Mouse (Mus musculus) neural tube, embryonic 13.5 days (tissue): ENCODE measurements around the gene Relt. TPM values are rescaled to one million over a fixed set of nuclear protein-coding genes. Genes with fewer than 3 reads are reported as not detected.
"Not testable (repeated sequence)": the region's sequence is repeated elsewhere in the genome, so short reads cannot be mapped to it uniquely, and the experiment has no call there.

Experiments
- ATAC-seq: fragments of 200-750 bp; cut with Nextera tagmentation; 2 replicates; pipeline ENCODE4 v1.8.0; 2017; ENCODE audit warnings: low read depth, mild to moderate bottlenecking, moderate TSS enrichment, moderate library complexity
- H3K27ac ChIP-seq: fragments of 300-500 bp; sonication (generic); replicated peaks from 2 replicates; pipeline ENCODE4 v1.5.1; 2015; ENCODE audit warnings: moderate library complexity, mild to moderate bottlenecking, inconsistent platforms
- H3K27me3 ChIP-seq: fragments of 300-500 bp; sonication (generic); 2 replicates; pipeline ENCODE4 v1.6.1; 2015; ENCODE audit warnings: mild to moderate bottlenecking, inconsistent platforms
- H3K36me3 ChIP-seq: fragments of 300-500 bp; sonication (generic); 2 replicates; pipeline ENCODE4 v1.6.1; 2015; ENCODE audit warnings: mild to moderate bottlenecking, inconsistent platforms
- H3K4me1 ChIP-seq: fragments of 300-500 bp; sonication (generic); replicated peaks from 2 replicates; pipeline ENCODE4 v1.6.1; 2015; ENCODE audit warnings: inconsistent platforms
- H3K4me2 ChIP-seq: fragments of 300-500 bp; sonication (generic); 2 replicates; pipeline ENCODE4 v1.6.1; 2015; ENCODE audit warnings: inconsistent platforms, mild to moderate bottlenecking, moderate library complexity
- H3K4me3 ChIP-seq: fragments of 300-500 bp; sonication (generic); 2 replicates; pipeline ENCODE4 v1.5.1; 2015; ENCODE audit warnings: mild to moderate bottlenecking, inconsistent platforms
- H3K9ac ChIP-seq: fragments of 300-500 bp; sonication (generic); 2 replicates; pipeline ENCODE4 v1.6.1; 2015; ENCODE audit warnings: moderate library complexity, mild to moderate bottlenecking, inconsistent platforms
- H3K9me3 ChIP-seq: fragments of 300-500 bp; sonication (generic); 2 replicates; pipeline ENCODE4 v1.6.1; 2016; ENCODE audit warnings: inconsistent platforms
- WGBS: fragments of 180-500 bp; shearing (Covaris S2); methylation state at CpG from one replicate; pipeline ENCODE4 v1.1.7; 2015; 5-methylcytosine and 5-hydroxymethylcytosine counted together
- polyA plus RNA-seq: library from polyadenylated mRNA; unstranded; fragments of >200 nt; fragmentation: Nextera tagmentation; extraction: Ambion mirVana; gene quantifications from 2 replicates; pipeline ENCODE4 v1.2.1, GENCODE M21; 2015

Relt gene
- polyA plus RNA-seq, 1 experiment from 2014 or later = 4.6 TPM

- ATAC-seq = no peak
Measured at GRCm38 (mm10) chr7:100854137-100854814, 9.0 kb downstream of the Relt start.

GRCm38 (mm10) chr7:100853396-100853795, 9.8 kb downstream of the Relt start:
- Histone ChIP-seq H3K27me3 (no peaks in the 10 kb centered on the region), H3K36me3 (no peaks in the 10 kb centered on the region), H3K4me1 (peaks cover 24% of the 10 kb centered on the region), H3K4me2 (no peak overlapping the region), H3K4me3 (no peak overlapping the region), H3K9ac (no peak overlapping the region), H3K9me3 (no peaks in the 10 kb centered on the region), H3K27ac (no peak overlapping the region)
- ATAC-seq = no peak
- 81% methylated on average over 3 of the region's 3 CpGs for WGBS

More at GRCm38 (mm10) chr7:100854137-100854814, 9.0 kb downstream of the Relt start:
- no peak overlapping the region for H3K9ac ChIP-seq
- H3K4me2 ChIP-seq = no peak overlapping the region
- H3K4me1 ChIP-seq = peaks cover 24% of the 10 kb centered on the region
- no peaks in the 10 kb centered on the region for H3K9me3 ChIP-seq
- H3K27me3 ChIP-seq = no peaks in the 10 kb centered on the region
- no peak overlapping the region for H3K4me3 ChIP-seq
- H3K36me3 ChIP-seq = no peaks in the 10 kb centered on the region
- no peak overlapping the region for H3K27ac ChIP-seq
- 56% methylated on average over 6 of the region's 6 CpGs for WGBS

GRCm38 (mm10) chr7:100851481-100852356, 11.5 kb downstream of the Relt start:
- peaks cover 24% of the 10 kb centered on the region for H3K4me1 ChIP-seq
- ATAC-seq = no peak
- H3K4me3 ChIP-seq = no peak overlapping the region
- H3K36me3 ChIP-seq = no peaks in the 10 kb centered on the region
- no peak overlapping the region for H3K4me2 ChIP-seq
- 57% methylated on average over 9 of the region's 9 CpGs for WGBS
- peak overlapping the region; percentile 52 for H3K27ac ChIP-seq
- no peaks in the 10 kb centered on the region for H3K27me3 ChIP-seq
- no peaks in the 10 kb centered on the region for H3K9me3 ChIP-seq
- no peak overlapping the region for H3K9ac ChIP-seq

- WGBS = 93% methylated on average over 2 of the region's 2 CpGs
- H3K36me3 ChIP-seq = no peaks in the 10 kb centered on the region
Measured at GRCm38 (mm10) chr7:100849508-100849907, 13.7 kb downstream of the Relt start.

GRCm38 (mm10) chr7:100848744-100849143, 14.5 kb downstream of the Relt start:
- 35% methylated on average over 6 of the region's 6 CpGs for WGBS
- no peak overlapping the region for H3K4me3 ChIP-seq
- H3K4me1 ChIP-seq = peaks cover 29% of the 10 kb centered on the region
- no peaks in the 10 kb centered on the region for H3K27me3 ChIP-seq
- no peaks in the 10 kb centered on the region for H3K36me3 ChIP-seq
- no peaks in the 10 kb centered on the region for H3K9me3 ChIP-seq
- no peak overlapping the region for H3K9ac ChIP-seq
- H3K27ac ChIP-seq = no peak overlapping the region
- no peak for ATAC-seq
- no peak overlapping the region for H3K4me2 ChIP-seq

More at GRCm38 (mm10) chr7:100849508-100849907, 13.7 kb downstream of the Relt start:
- Histone ChIP-seq H3K27me3 (no peaks in the 10 kb centered on the region), H3K27ac (no peak overlapping the region), H3K4me1 (peaks cover 29% of the 10 kb centered on the region), H3K4me3 (no peak overlapping the region), H3K9ac (no peak overlapping the region), H3K4me2 (no peak overlapping the region), H3K9me3 (no peaks in the 10 kb centered on the region)
- ATAC-seq = no peak

GRCm38 (mm10) chr7:100847131-100847530, 16.1 kb downstream of the Relt start:
- H3K4me3 ChIP-seq = no peak overlapping the region
- no peak overlapping the region for H3K4me2 ChIP-seq
- WGBS = 90% methylated on average over 6 of the region's 6 CpGs
- H3K9ac ChIP-seq = no peak overlapping the region
- peaks cover 24% of the 10 kb centered on the region for H3K4me1 ChIP-seq
- peaks cover 9% of the 10 kb centered on the region; the same call in 1 of the 2 replicates for H3K36me3 ChIP-seq
- no peak for ATAC-seq
- H3K9me3 ChIP-seq = no peaks in the 10 kb centered on the region
- H3K27me3 ChIP-seq = no peaks in the 10 kb centered on the region
- no peak overlapping the region for H3K27ac ChIP-seq

- peak; percentile 9; the same call in 1 of the 2 replicates for ATAC-seq
- H3K27ac ChIP-seq = not testable (repeated sequence)
Measured at GRCm38 (mm10) chr7:100846033-100846432, 17.2 kb downstream of the Relt start.

GRCm38 (mm10) chr7:100845412-100845811, 17.8 kb downstream of the Relt start:
- no peak for ATAC-seq
- Histone ChIP-seq H3K4me1 (peaks cover 13% of the 10 kb centered on the region; the same call in 1 of the 2 replicates), H3K27me3 (no peaks in the 10 kb centered on the region), H3K4me3 (no peak overlapping the region), H3K27ac (0 out of 2 replicates have a peak overlapping the region, but pooled peaks have one; percentile 28), H3K4me2 (no peak overlapping the region), H3K36me3 (peaks cover 15% of the 10 kb centered on the region; the same call in 1 of the 2 replicates), H3K9ac (no peak overlapping the region), H3K9me3 (no peaks in the 10 kb centered on the region)
- WGBS = 55% methylated on average over 1 of the region's 1 CpGs

More at GRCm38 (mm10) chr7:100846033-100846432, 17.2 kb downstream of the Relt start:
- not testable (repeated sequence) for H3K9me3 ChIP-seq, H3K4me3 ChIP-seq, H3K9ac ChIP-seq, H3K4me2 ChIP-seq, H3K27me3 ChIP-seq
- H3K36me3 ChIP-seq = peaks cover 15% of the 10 kb centered on the region; the same call in 1 of the 2 replicates
- H3K4me1 ChIP-seq = peaks cover 13% of the 10 kb centered on the region
- WGBS = 68% methylated on average over 7 of the region's 7 CpGs

- H3K9ac ChIP-seq = no peak overlapping the region
- H3K4me2 ChIP-seq = no peak overlapping the region
- H3K27ac ChIP-seq = 0 out of 2 replicates have a peak overlapping the region, but pooled peaks have one; percentile 28
- H3K27me3 ChIP-seq = no peaks in the 10 kb centered on the region
- H3K4me3 ChIP-seq = no peak overlapping the region
- ATAC-seq = no peak
- no peaks in the 10 kb centered on the region for H3K9me3 ChIP-seq
- H3K4me1 ChIP-seq = peaks cover 13% of the 10 kb centered on the region; the same call in 1 of the 2 replicates
- peaks cover 17% of the 10 kb centered on the region for H3K36me3 ChIP-seq
Measured at GRCm38 (mm10) chr7:100845026-100845400, 18.2 kb downstream of the Relt start.

- no peak overlapping the region for H3K9ac ChIP-seq
- H3K9me3 ChIP-seq = no peaks in the 10 kb centered on the region
- peaks cover 15% of the 10 kb centered on the region; the same call in 1 of the 2 replicates for H3K4me1 ChIP-seq
- H3K27ac ChIP-seq = no peak overlapping the region
- no peaks in the 10 kb centered on the region for H3K27me3 ChIP-seq
- WGBS = 83% methylated on average over 2 of the region's 2 CpGs
- H3K4me2 ChIP-seq = no peak overlapping the region
- peaks cover 21% of the 10 kb centered on the region for H3K36me3 ChIP-seq
- H3K4me3 ChIP-seq = no peak overlapping the region
- ATAC-seq = no peak
Measured at GRCm38 (mm10) chr7:100844385-100845025, 18.7 kb downstream of the Relt start.

GRCm38 (mm10) chr7:100843866-100844265, 19.4 kb downstream of the Relt start:
- Histone ChIP-seq H3K9me3 (no peaks in the 10 kb centered on the region), H3K36me3 (peaks cover 24% of the 10 kb centered on the region), H3K4me3 (no peak overlapping the region), H3K27ac (no peak overlapping the region), H3K4me1 (peaks cover 18% of the 10 kb centered on the region; the same call in 1 of the 2 replicates), H3K4me2 (no peak overlapping the region), H3K9ac (no peak overlapping the region), H3K27me3 (no peaks in the 10 kb centered on the region)
- WGBS = 96% methylated on average over 2 of the region's 2 CpGs
- ATAC-seq = no peak

GRCm38 (mm10) chr7:100842175-100842574, 21.1 kb downstream of the Relt start:
- H3K9ac ChIP-seq = no peak overlapping the region
- H3K36me3 ChIP-seq = peaks cover 41% of the 10 kb centered on the region
- WGBS = 87% methylated on average over 5 of the region's 5 CpGs
- no peaks in the 10 kb centered on the region for H3K9me3 ChIP-seq
- H3K4me3 ChIP-seq = no peak overlapping the region
- no peak for ATAC-seq
- H3K4me1 ChIP-seq = peaks cover 18% of the 10 kb centered on the region; the same call in 1 of the 2 replicates
- no peaks in the 10 kb centered on the region for H3K27me3 ChIP-seq
- H3K27ac ChIP-seq = no peak overlapping the region
- H3K4me2 ChIP-seq = no peak overlapping the region
